Mouse (Mus musculus): Measurements from ENCODE around the gene Tshz2.
"Not testable (repeated sequence)": the region's sequence is repeated elsewhere in the genome, so short reads cannot be mapped to it uniquely, and the experiment has no call there.

Tshz2 gene

GRCm38 (mm10) chr2:169758120-169758519 is 125.3 kb downstream of the Tshz2 start:
- peak; percentile 10 for DNase-seq (ENCODE audit: low read depth, low spot score)

- DNase-seq (ENCODE audit: low read depth, low spot score), result no peak
Observed at GRCm38 (mm10) chr2:169760117-169760516, 127.3 kb downstream of the Tshz2 start.

GRCm38 (mm10) chr2:169761726-169762125 is 128.9 kb downstream of the Tshz2 start:
- no peak for DNase-seq (ENCODE audit: low read depth, low spot score)

GRCm38 (mm10) chr2:169762301-169762700 is 129.5 kb downstream of the Tshz2 start:
- DNase-seq (ENCODE audit: low read depth, low spot score), result no peak

GRCm38 (mm10) chr2:169763716-169764115 is 130.9 kb downstream of the Tshz2 start:
- DNase-seq (ENCODE audit: low read depth, low spot score), result no peak

- no peak for DNase-seq (ENCODE audit: low read depth, low spot score)
Observed at GRCm38 (mm10) chr2:169766247-169766646, 133.4 kb downstream of the Tshz2 start.

- DNase-seq (ENCODE audit: low read depth, low spot score), result no peak
Observed at GRCm38 (mm10) chr2:169767281-169767680, 134.5 kb downstream of the Tshz2 start.

GRCm38 (mm10) chr2:169775078-169775477 is 142.3 kb downstream of the Tshz2 start:
- DNase-seq (ENCODE audit: low read depth, low spot score), result no peak

GRCm38 (mm10) chr2:169777242-169777641 is 144.4 kb downstream of the Tshz2 start:
- DNase-seq (ENCODE audit: low read depth, low spot score), result no peak

- DNase-seq (ENCODE audit: low read depth, low spot score), result no peak
Observed at GRCm38 (mm10) chr2:169777764-169778163, 145.0 kb downstream of the Tshz2 start.

GRCm38 (mm10) chr2:169778740-169779345 is 146.0 kb downstream of the Tshz2 start:
- no peak for DNase-seq (ENCODE audit: low read depth, low spot score)

GRCm38 (mm10) chr2:169781671-169782070 is 148.9 kb downstream of the Tshz2 start:
- not testable (repeated sequence) for DNase-seq (ENCODE audit: low read depth, low spot score)

- DNase-seq (ENCODE audit: low read depth, low spot score), result peak; percentile 16
Observed at GRCm38 (mm10) chr2:169782874-169783680, 150.3 kb downstream of the Tshz2 start.

- no peak for DNase-seq (ENCODE audit: low read depth, low spot score)
Observed at GRCm38 (mm10) chr2:169783681-169784033, 150.8 kb downstream of the Tshz2 start.

- no peak for DNase-seq (ENCODE audit: low read depth, low spot score)
Observed at GRCm38 (mm10) chr2:169787381-169787780, 154.6 kb downstream of the Tshz2 start.

GRCm38 (mm10) chr2:169787906-169788305 is 155.1 kb downstream of the Tshz2 start:
- DNase-seq (ENCODE audit: low read depth, low spot score), result no peak

- DNase-seq (ENCODE audit: low read depth, low spot score), result peak; percentile 17
Observed at GRCm38 (mm10) chr2:169790439-169791131, 157.8 kb downstream of the Tshz2 start.

GRCm38 (mm10) chr2:169792706-169793105 is 159.9 kb downstream of the Tshz2 start:
- DNase-seq (ENCODE audit: low read depth, low spot score), result no peak

- no peak for DNase-seq (ENCODE audit: low read depth, low spot score)
Observed at GRCm38 (mm10) chr2:169802241-169802640, 169.4 kb downstream of the Tshz2 start.

GRCm38 (mm10) chr2:169804380-169804779 is 171.6 kb downstream of the Tshz2 start:
- DNase-seq (ENCODE audit: low read depth, low spot score), result no peak

GRCm38 (mm10) chr2:169805545-169805944 is 172.7 kb downstream of the Tshz2 start:
- no peak for DNase-seq (ENCODE audit: low read depth, low spot score)

GRCm38 (mm10) chr2:169811589-169811988 is 178.8 kb downstream of the Tshz2 start:
- DNase-seq (ENCODE audit: low read depth, low spot score), result peak; percentile 9

GRCm38 (mm10) chr2:169812055-169812454 is 179.2 kb downstream of the Tshz2 start:
- DNase-seq (ENCODE audit: low read depth, low spot score), result no peak

Data from telencephalon, adult 2 months (tissue).